Mouse (Mus musculus) midbrain, postnatal 0 days (tissue): ENCODE results near the gene Rora. TPM values are rescaled to one million over a fixed set of nuclear protein-coding genes. Genes with fewer than 3 reads are reported as not detected.
A peak's percentile ranks its signal among the peaks of the same experiment; 100 is the strongest.

ENCODE experiments used
- ATAC-seq: fragments of 200-750 bp; cut with Nextera tagmentation; 2 replicates; pipeline ENCODE4 v1.8.0; 2017; ENCODE audit warnings: moderate number of reproducible peaks, mild to moderate bottlenecking, moderate TSS enrichment, moderate library complexity; ENCODE audit not compliant: low FRiP score
- DNase-seq: peaks from one replicate; pipeline ENCODE4 v3.0.0-alpha.2; 2015; ENCODE audit warnings: low spot score
- H3K27ac ChIP-seq: fragments of 300-500 bp; sonication (generic); 2 replicates; pipeline ENCODE4 v1.5.1; 2014; ENCODE audit warnings: low read depth, mild to moderate bottlenecking, low read length, mixed read lengths
- H3K27me3 ChIP-seq: fragments of 300-500 bp; sonication (generic); 2 replicates; pipeline ENCODE4 v1.6.1; 2014; ENCODE audit warnings: low read length, control low read depth, mixed read lengths; ENCODE audit not compliant: insufficient read depth
- H3K36me3 ChIP-seq: fragments of 300-500 bp; sonication (generic); 2 replicates; pipeline ENCODE4 v1.6.1; 2014; ENCODE audit warnings: low read length, control low read depth, mixed read lengths; ENCODE audit not compliant: insufficient read depth
- H3K4me1 ChIP-seq: fragments of 300-500 bp; sonication (generic); 2 replicates; pipeline ENCODE4 v1.6.1; 2014; ENCODE audit warnings: mild to moderate bottlenecking, control low read depth, antibody characterized with exemption, low read length, mixed read lengths; ENCODE audit not compliant: insufficient read depth
- H3K4me2 ChIP-seq: fragments of 300-500 bp; sonication (generic); 2 replicates; pipeline ENCODE4 v1.6.1; 2014; ENCODE audit warnings: low read depth, mild to moderate bottlenecking, low read length, mixed read lengths; ENCODE audit not compliant: poor library complexity, severe bottlenecking
- H3K4me3 ChIP-seq: fragments of 300-500 bp; sonication (generic); 2 replicates; pipeline ENCODE4 v1.5.1; 2014; ENCODE audit warnings: low read depth, mild to moderate bottlenecking, low read length, moderate library complexity
- H3K9ac ChIP-seq: fragments of 300-500 bp; sonication (generic); replicated peaks from 2 replicates; pipeline ENCODE4 v1.6.1; 2014; ENCODE audit warnings: mild to moderate bottlenecking, low read length, moderate library complexity, mixed read lengths; ENCODE audit not compliant: poor library complexity, severe bottlenecking
- H3K9me3 ChIP-seq: fragments of 300-500 bp; sonication (generic); 2 replicates; pipeline ENCODE4 v1.6.1; 2016; ENCODE audit warnings: low read length, control low read depth
- CTCF ChIP-seq: IDR thresholded peaks from 2 replicates; pipeline ENCODE4 v1.5.1; 2016; ENCODE audit warnings: antibody characterized with exemption, mild to moderate bottlenecking
- WGBS: fragments of 180-500 bp; shearing (Covaris S2); extraction: QIAGEN DNeasy Blood & Tissue Kit; methylation state at CpG from one replicate; pipeline ENCODE4 v1.1.7; 2014; 5-methylcytosine and 5-hydroxymethylcytosine counted together
- polyA plus RNA-seq: library from polyadenylated mRNA; unstranded; fragments of >200 nt; fragmentation: Nextera tagmentation; extraction: Ambion mirVana; gene quantifications from 2 replicates; pipeline ENCODE4 v1.2.1, GENCODE M21; 2015
- total RNA-seq: library from RNA; depleted of rRNA; stranded (reverse); fragments of >200 nt; gene quantifications from 2 replicates; pipeline ENCODE4 v1.2.3, GENCODE M21; 2014

The Rora gene
- total and polyA plus RNA-seq, 2 experiments from 2014 or later, result 28.2 to 49.6 TPM

GRCm38 (mm10) chr9:69237316-69237715 is 583.7 kb downstream of the Rora start:
- DNase-seq, result no peak
- Histone ChIP-seq H3K9me3 (no peaks in the 10 kb centered on the region), H3K4me3 (no peak overlapping the region), H3K36me3 (no peaks in the 10 kb centered on the region), H3K4me2 (no peak overlapping the region), H3K4me1 (no peaks in the 10 kb centered on the region), H3K27ac (no peak overlapping the region), H3K9ac (no peak overlapping the region), H3K27me3 (no peaks in the 10 kb centered on the region)
- ATAC-seq, result no peak
- WGBS, result 71% methylated on average over 10 of the region's 10 CpGs
- TF ChIP-seq CTCF, result no peak

GRCm38 (mm10) chr9:69242538-69242937 is 589.0 kb downstream of the Rora start:
- Histone ChIP-seq H3K36me3 (no peaks in the 10 kb centered on the region), H3K4me1 (0 out of 2 replicates have a peak, but pooled peaks cover 3% of the 10 kb centered on the region), H3K4me3 (no peak overlapping the region), H3K27ac (no peak overlapping the region), H3K9ac (no peak overlapping the region), H3K9me3 (no peaks in the 10 kb centered on the region), H3K27me3 (no peaks in the 10 kb centered on the region), H3K4me2 (no peak overlapping the region)
- TF ChIP-seq CTCF, result no peak
- WGBS, result 35% methylated on average over 6 of the region's 6 CpGs
- no peak for ATAC-seq
- peak; percentile 9 for DNase-seq

- Histone ChIP-seq H3K27ac (no peak overlapping the region), H3K4me1 (0 out of 2 replicates have a peak, but pooled peaks cover 3% of the 10 kb centered on the region), H3K27me3 (no peaks in the 10 kb centered on the region), H3K9me3 (no peaks in the 10 kb centered on the region), H3K4me3 (no peak overlapping the region), H3K36me3 (no peaks in the 10 kb centered on the region), H3K4me2 (no peak overlapping the region), H3K9ac (no peak overlapping the region)
- ATAC-seq (no peak), DNase-seq (peak; percentile 5)
- 38% methylated on average over 6 of the region's 6 CpGs for WGBS
- TF ChIP-seq CTCF, result no peak
Observed at GRCm38 (mm10) chr9:69243626-69244025, 590.0 kb downstream of the Rora start.

- no peak overlapping the region for H3K4me2 ChIP-seq
- no peaks in the 10 kb centered on the region for H3K9me3 ChIP-seq
- ATAC-seq, result no peak
- H3K27me3 ChIP-seq, result no peaks in the 10 kb centered on the region
- TF ChIP-seq CTCF, result no peak
- WGBS, result 74% methylated on average over 3 of the region's 3 CpGs
- no peak overlapping the region for H3K27ac ChIP-seq
- H3K36me3 ChIP-seq, result no peaks in the 10 kb centered on the region
- no peak overlapping the region for H3K4me3 ChIP-seq
- no peak for DNase-seq
- 0 out of 2 replicates have a peak, but pooled peaks cover 3% of the 10 kb centered on the region for H3K4me1 ChIP-seq
- no peak overlapping the region for H3K9ac ChIP-seq
Observed at GRCm38 (mm10) chr9:69246225-69246624, 592.6 kb downstream of the Rora start.

- DNase-seq, result no peak
- H3K4me2 ChIP-seq, result no peak overlapping the region
- WGBS, result 92% methylated on average over 3 of the region's 3 CpGs
- no peak for ATAC-seq
- H3K36me3 ChIP-seq, result no peaks in the 10 kb centered on the region
- no peaks in the 10 kb centered on the region for H3K27me3 ChIP-seq
- no peaks in the 10 kb centered on the region for H3K4me1 ChIP-seq
- H3K27ac ChIP-seq, result no peak overlapping the region
- no peak for TF ChIP-seq CTCF
- no peak overlapping the region for H3K9ac ChIP-seq
- H3K9me3 ChIP-seq, result no peaks in the 10 kb centered on the region
- no peak overlapping the region for H3K4me3 ChIP-seq
Observed at GRCm38 (mm10) chr9:69249586-69249985, 596.0 kb downstream of the Rora start.

DNA sequence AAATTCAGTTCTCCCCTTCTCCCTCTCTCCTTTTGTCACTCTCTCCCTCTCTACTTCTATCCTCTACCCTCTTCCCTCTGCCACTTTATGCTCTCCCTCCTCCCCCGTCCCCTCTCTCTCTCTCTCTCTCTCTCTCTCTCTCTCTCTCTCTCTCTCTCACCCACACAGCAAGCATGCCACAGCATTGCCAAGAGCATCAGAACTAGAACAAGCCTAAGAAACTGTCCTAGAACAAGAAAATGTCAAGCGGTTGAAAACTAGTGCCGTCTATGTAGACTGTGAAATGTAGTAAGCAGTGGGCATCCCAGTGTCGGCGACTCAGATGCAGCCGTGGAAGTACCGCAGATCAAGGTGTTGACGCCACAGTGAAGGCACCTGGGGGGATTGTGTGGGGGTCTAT is 596.7 kb downstream of the Rora start:
- ATAC-seq (no peak), DNase-seq (no peak)
- Histone ChIP-seq H3K4me3 (no peak overlapping the region), H3K9me3 (no peaks in the 10 kb centered on the region), H3K27ac (no peak overlapping the region), H3K27me3 (no peaks in the 10 kb centered on the region), H3K36me3 (no peaks in the 10 kb centered on the region), H3K4me1 (no peaks in the 10 kb centered on the region), H3K9ac (no peak overlapping the region), H3K4me2 (no peak overlapping the region)
- WGBS, result 92% methylated on average over 7 of the region's 8 CpGs
- no peak for TF ChIP-seq CTCF
